Mouse (Mus musculus) heart, embryonic 14.5 days (tissue): ENCODE data around the gene Nxf1. TPM values are rescaled to one million over a fixed set of nuclear protein-coding genes. Genes with fewer than 3 reads are reported as not detected.
A peak's percentile ranks its signal among the peaks of the same experiment; 100 is the strongest.
"Not testable (repeated sequence)": the region's sequence is repeated elsewhere in the genome, so short reads cannot be mapped to it uniquely, and the experiment has no call there.

Experiments used
- ATAC-seq: fragments of 200-750 bp; cut with Nextera tagmentation; 2 replicates; pipeline ENCODE4 v1.8.0; 2017; ENCODE audit warnings: low read depth, moderate TSS enrichment; ENCODE audit not compliant: insufficient number of reproducible peaks, insufficient read depth, low FRiP score
- H3K27ac ChIP-seq, 2 experiments: fragments of 200-500 bp in 1 of 2; fragments of 300-500 bp in 1 of 2; sonication (generic) in 1 of 2; replicated peaks in 1 of 2; 2 replicates each; pipeline ENCODE4 v1.5.1; 2012 to 2014; ENCODE audit warnings: low read depth in 2 of 2, low read length in 2 of 2, control low read depth in 1 of 2, mild to moderate bottlenecking in 1 of 2, mixed read lengths in 1 of 2; ENCODE audit not compliant: control insufficient read depth in 1 of 2, insufficient read depth in 1 of 2
- H3K27me3 ChIP-seq: fragments of 300-500 bp; sonication (generic); 2 replicates; pipeline ENCODE4 v1.6.1; 2014; ENCODE audit warnings: mild to moderate bottlenecking, low read length, control low read depth; ENCODE audit not compliant: control insufficient read depth, insufficient read depth
- H3K36me3 ChIP-seq: fragments of 300-500 bp; sonication (generic); 2 replicates; pipeline ENCODE4 v1.6.1; 2014; ENCODE audit warnings: mild to moderate bottlenecking, control low read depth, low read length, mixed read lengths; ENCODE audit not compliant: control insufficient read depth, insufficient read depth
- H3K4me1 ChIP-seq, 2 experiments: fragments of 200-500 bp in 1 of 2; fragments of 300-500 bp in 1 of 2; sonication (generic) in 1 of 2; 2 replicates each; pipeline ENCODE4 v1.6.1; 2012 to 2014; ENCODE audit warnings: low read length in 2 of 2, control low read depth in 1 of 2, mixed read lengths in 1 of 2; ENCODE audit not compliant: control insufficient read depth in 2 of 2, insufficient read depth in 2 of 2
- H3K4me2 ChIP-seq: fragments of 300-500 bp; sonication (generic); 2 replicates; pipeline ENCODE4 v1.6.1; 2014; ENCODE audit warnings: mild to moderate bottlenecking, low read length
- H3K4me3 ChIP-seq, 2 experiments: fragments of 200-500 bp in 1 of 2; fragments of 300-500 bp in 1 of 2; sonication (generic) in 1 of 2; 2 replicates each; pipeline ENCODE4 v1.5.1; 2012 to 2014; ENCODE audit warnings: low read length in 2 of 2, mild to moderate bottlenecking in 2 of 2, control low read depth in 1 of 2, low read depth in 1 of 2, moderate library complexity in 1 of 2; ENCODE audit not compliant: control insufficient read depth in 1 of 2, insufficient read depth in 1 of 2
- H3K9ac ChIP-seq: fragments of 300-500 bp; sonication (generic); 2 replicates; pipeline ENCODE4 v1.6.1; 2014; ENCODE audit warnings: mild to moderate bottlenecking, low read length
- H3K9me3 ChIP-seq: fragments of 300-500 bp; sonication (generic); 2 replicates; pipeline ENCODE4 v1.6.1; 2016; ENCODE audit warnings: low read length, control low read depth; ENCODE audit not compliant: control insufficient read depth
- WGBS: fragments of 180-500 bp; shearing (Covaris S2); extraction: QIAGEN DNeasy Blood & Tissue Kit; methylation state at CpG from one replicate; pipeline ENCODE4 v1.1.7; 2014; 5-methylcytosine and 5-hydroxymethylcytosine counted together
- polyA plus RNA-seq: library from polyadenylated mRNA; unstranded; fragments of >200 nt; fragmentation: Nextera tagmentation; extraction: Ambion mirVana; gene quantifications from 2 replicates; pipeline ENCODE4 v1.2.1, GENCODE M21; 2014

Nxf1 gene
- polyA plus RNA-seq, 1 experiment from 2014 or later: 105 TPM

DNA sequence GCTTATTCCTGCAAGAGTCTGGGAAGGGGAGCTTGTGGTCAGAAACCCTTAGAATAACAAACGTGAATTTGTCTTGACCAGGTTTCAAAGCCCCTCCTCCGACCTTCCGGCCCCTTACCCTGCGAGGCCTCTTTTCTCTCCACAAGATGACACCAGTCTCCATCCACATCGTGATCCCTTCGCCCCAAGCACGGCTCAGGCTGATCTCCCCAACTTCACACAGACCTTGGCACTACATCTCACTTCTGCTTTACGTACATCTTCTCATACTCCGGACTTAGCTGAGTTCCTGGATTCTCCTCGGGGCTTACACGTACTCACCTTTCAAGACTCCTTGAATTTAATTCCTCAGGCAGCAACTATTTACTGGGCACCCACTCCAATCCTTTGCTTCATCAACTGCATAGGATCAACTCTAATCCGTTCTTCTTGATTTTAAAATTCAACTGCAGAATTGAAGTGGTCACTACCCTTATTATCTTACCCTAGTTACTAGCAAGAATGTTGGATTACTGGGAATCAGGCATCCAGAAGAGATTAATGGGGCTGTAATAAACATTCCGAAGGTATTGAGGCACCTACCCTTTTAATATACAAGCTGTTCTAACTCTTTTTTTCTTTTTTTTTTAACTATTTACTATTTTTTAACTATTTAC lies 42.7 kb upstream of the Nxf1 start:
- 8% methylated on average over 13 of the region's 13 CpGs for WGBS
- peak overlapping the region; percentile 81 for H3K4me2 ChIP-seq
- H3K9ac ChIP-seq: peak overlapping the region; percentile 91
- peaks cover 34% of the 10 kb centered on the region for H3K36me3 ChIP-seq
- ATAC-seq: no peak
- no peaks in the 10 kb centered on the region for H3K9me3 ChIP-seq
- peaks cover 7 to 32% of the 10 kb centered on the region in 2 experiments for H3K4me1 ChIP-seq
- H3K27ac ChIP-seq: peak overlapping the region; percentile 89 to 96
- H3K4me3 ChIP-seq: peak overlapping the region; percentile 78 to 89
- no peaks in the 10 kb centered on the region for H3K27me3 ChIP-seq

DNA sequence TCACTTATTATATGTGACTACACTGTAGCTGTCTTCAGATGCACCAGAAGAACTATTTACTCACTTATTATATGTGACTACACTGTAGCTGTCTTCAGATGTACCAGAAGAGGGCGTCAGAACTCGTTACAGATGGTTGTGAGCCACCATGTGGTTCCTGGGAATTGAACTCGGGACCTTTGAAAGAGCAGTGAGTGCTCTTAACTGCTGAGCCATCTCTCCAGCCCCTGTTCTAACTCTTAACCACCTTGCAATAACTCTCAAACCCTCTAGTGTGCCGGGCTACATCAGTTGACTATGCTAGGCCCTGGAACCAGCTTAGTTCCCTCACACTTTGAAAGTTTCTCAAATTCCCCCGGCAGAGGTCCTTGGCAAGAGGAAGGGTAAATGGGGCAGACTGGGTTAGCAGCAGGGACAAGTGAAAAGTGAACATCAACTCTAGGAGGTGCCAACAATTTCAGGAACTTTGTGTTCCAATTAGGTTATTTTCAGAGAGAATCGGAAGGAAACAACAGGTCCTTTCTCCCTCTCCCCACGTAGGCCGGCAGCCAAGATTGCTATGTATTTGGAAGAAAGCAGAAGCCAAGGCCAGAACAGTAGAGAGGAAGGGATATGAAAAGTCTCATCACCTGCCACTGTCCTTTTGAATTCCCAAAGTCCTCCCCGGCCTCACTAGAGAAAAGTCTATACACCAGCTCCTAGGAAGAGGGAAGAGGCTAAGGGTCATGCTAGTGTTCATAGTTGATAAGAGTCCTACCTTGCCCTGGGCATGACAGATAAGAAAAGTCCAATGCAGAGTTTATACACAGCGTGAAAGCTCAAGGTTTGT lies 42.0 kb upstream of the Nxf1 start:
- no peak overlapping the region; the same call in 1 of the 2 replicates for H3K9ac ChIP-seq
- ATAC-seq: no peak
- H3K27me3 ChIP-seq: no peaks in the 10 kb centered on the region
- no peaks in the 10 kb centered on the region for H3K9me3 ChIP-seq
- H3K27ac ChIP-seq: no peak overlapping the region
- peak overlapping the region in 1 of 2 experiments; percentile 89; a peak in 1 of 4 replicates for H3K4me3 ChIP-seq
- peaks cover 27% of the 10 kb centered on the region for H3K36me3 ChIP-seq
- WGBS: 75% methylated on average over 10 of the region's 10 CpGs
- peak overlapping the region; percentile 81; the same call in 1 of the 2 replicates for H3K4me2 ChIP-seq
- peaks cover 7 to 31% of the 10 kb centered on the region in 2 experiments for H3K4me1 ChIP-seq

DNA sequence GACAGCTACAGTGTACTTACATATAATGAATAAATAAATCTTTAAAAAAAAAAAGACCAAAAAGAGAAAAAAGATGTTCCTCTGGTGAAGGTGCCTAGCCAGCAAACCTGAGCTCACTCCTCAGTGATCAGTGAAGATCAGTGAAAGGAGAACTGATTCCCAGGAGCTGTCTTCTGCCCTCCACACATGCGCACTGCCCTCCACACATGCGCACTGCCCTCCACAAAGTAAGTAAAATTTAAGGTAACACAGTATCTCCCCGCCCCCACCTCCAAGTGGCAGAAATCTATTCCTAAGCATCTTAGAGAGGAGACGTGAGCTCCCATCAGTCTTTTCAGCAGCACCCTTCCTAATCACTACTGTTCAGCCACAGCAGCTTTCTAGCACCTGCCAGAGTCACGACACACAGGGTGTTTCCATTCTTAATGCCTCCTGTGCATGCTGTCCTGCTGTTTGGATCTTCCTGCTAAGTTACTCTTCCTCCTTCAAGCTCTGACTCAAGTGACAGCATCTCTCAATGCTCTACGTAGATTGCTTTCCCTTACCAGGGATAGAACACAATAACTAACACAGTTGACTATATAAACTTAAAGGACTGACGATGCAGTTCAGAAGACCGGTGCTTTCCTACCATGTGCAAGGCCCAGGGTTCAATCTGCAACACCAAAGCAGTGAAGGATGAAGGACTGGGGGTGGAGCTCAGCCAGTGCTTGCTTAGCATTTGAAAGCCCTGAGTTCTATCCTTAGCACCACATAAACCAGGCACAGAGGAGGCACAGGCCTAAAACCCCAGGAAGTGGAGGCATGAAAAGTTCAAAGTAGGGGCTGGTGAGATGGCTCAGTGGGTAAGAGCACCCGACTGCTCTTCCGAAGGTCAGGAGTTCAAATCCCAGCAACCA lies 40.8 kb upstream of the Nxf1 start:
- ATAC-seq: no peak
- no peaks in the 10 kb centered on the region for H3K9me3 ChIP-seq
- H3K4me1 ChIP-seq: peaks cover 7 to 19% of the 10 kb centered on the region in 2 experiments
- no peaks in the 10 kb centered on the region for H3K27me3 ChIP-seq
- H3K4me2 ChIP-seq: no peak overlapping the region
- 70% methylated on average over 10 of the region's 10 CpGs for WGBS
- no peak overlapping the region for H3K4me3 ChIP-seq
- H3K36me3 ChIP-seq: peaks cover 14% of the 10 kb centered on the region
- no peak overlapping the region for H3K27ac ChIP-seq
- H3K9ac ChIP-seq: no peak overlapping the region

DNA sequence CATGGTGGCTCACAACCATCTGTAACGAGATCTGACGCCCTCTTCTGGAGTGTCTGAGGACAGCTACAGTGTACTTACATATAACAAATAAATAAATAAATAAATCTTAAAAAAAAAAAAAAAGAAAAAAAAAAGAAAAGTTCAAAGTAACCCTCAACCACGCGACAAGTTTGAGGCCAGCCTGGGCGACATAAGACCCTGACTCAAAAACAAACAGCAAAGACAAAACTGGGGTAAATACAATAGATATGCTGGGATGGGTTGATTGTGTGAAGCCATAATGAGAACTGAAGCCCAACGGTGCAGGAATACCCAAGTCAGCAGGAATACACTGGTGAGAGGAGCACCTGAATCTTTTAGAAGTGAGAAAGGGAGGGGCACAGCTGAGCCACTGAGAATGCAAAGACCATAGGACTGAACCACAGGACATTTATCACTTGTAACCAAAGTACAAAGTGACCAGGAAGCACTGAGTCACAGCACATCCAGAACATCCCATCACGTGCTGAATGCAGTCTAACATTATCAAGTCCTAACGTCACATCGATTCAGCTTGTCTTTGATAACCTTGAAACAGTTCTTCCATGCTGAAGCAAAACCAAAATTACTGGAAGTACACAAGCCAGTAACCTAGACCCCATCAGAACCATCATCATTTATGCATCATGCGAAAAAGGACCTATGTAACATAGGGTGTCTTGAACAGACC lies 40.0 kb upstream of the Nxf1 start:
- WGBS: 71% methylated on average over 8 of the region's 10 CpGs
- H3K27ac ChIP-seq: no peak overlapping the region
- H3K4me1 ChIP-seq: peaks cover 4 to 18% of the 10 kb centered on the region in 2 experiments
- H3K4me2 ChIP-seq: no peak overlapping the region
- no peak overlapping the region for H3K4me3 ChIP-seq
- H3K27me3 ChIP-seq: no peaks in the 10 kb centered on the region
- H3K9me3 ChIP-seq: no peaks in the 10 kb centered on the region
- H3K36me3 ChIP-seq: peaks cover 6% of the 10 kb centered on the region
- no peak overlapping the region for H3K9ac ChIP-seq
- ATAC-seq: no peak

DNA sequence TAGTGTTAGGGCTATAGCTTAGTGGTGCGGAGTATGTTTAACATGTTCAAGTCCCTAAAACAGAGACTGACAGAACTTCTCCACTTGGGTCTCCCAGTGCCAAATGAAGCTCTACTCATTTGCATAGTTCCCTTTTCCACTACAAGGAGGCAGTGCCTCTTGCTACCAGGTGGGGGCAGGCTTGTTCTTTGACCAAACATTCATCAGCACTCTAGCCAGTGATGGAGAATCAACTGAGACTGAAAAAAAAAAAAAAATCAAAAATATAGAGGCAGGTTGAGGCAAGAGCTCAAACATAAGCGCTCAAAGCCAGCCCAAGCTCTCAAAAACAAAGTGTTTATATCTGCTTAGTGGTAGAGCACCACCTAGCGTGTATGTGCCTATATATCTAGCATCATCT lies 38.5 kb upstream of the Nxf1 start:
- 67% methylated on average over 3 of the region's 3 CpGs for WGBS
- no peak overlapping the region for H3K9ac ChIP-seq
- H3K4me2 ChIP-seq: no peak overlapping the region
- ATAC-seq: no peak
- H3K36me3 ChIP-seq: no peaks in the 10 kb centered on the region
- peaks cover 4 to 16% of the 10 kb centered on the region in 2 experiments for H3K4me1 ChIP-seq
- no peaks in the 10 kb centered on the region for H3K27me3 ChIP-seq
- no peak overlapping the region for H3K4me3 ChIP-seq
- no peak overlapping the region for H3K27ac ChIP-seq
- no peaks in the 10 kb centered on the region for H3K9me3 ChIP-seq

- peaks cover 3 to 15% of the 10 kb centered on the region in 2 experiments for H3K4me1 ChIP-seq
- H3K4me2 ChIP-seq, ATAC-seq, H3K9me3 ChIP-seq, H3K27ac ChIP-seq, H3K36me3 ChIP-seq, H3K4me3 ChIP-seq, H3K9ac ChIP-seq, H3K27me3 ChIP-seq: not testable (repeated sequence)
These were observed 37.8 kb upstream of the Nxf1 start for GRCm38 (mm10) chr19:8719037-8719436.

GRCm38 (mm10) chr19:8721378-8721777 lies 35.5 kb upstream of the Nxf1 start:
- ATAC-seq: no peak
- Histone ChIP-seq H3K36me3 (peaks cover 23% of the 10 kb centered on the region), H3K4me1 (peaks cover 2 to 29% of the 10 kb centered on the region in 2 experiments; a peak in 3 of 4 replicates), H3K27me3 (no peaks in the 10 kb centered on the region), H3K4me2 (no peak overlapping the region), H3K27ac (no peak overlapping the region), H3K4me3 (no peak overlapping the region), H3K9me3 (no peaks in the 10 kb centered on the region), H3K9ac (peak overlapping the region; percentile 38; the same call in 1 of the 2 replicates)
- WGBS: 69% methylated on average over 1 of the region's 1 CpGs
